Mouse (Mus musculus) testis, postnatal 14 days (tissue): ENCODE results near the gene Tex29.
"Not testable (repeated sequence)": the region's sequence is repeated elsewhere in the genome, so short reads cannot be mapped to it uniquely, and the experiment has no call there.

ENCODE experiments used
- DNase-seq: peaks from one replicate; pipeline ENCODE4 v3.0.0; 2021; ENCODE audit warnings: low spot score

The Tex29 gene

DNA sequence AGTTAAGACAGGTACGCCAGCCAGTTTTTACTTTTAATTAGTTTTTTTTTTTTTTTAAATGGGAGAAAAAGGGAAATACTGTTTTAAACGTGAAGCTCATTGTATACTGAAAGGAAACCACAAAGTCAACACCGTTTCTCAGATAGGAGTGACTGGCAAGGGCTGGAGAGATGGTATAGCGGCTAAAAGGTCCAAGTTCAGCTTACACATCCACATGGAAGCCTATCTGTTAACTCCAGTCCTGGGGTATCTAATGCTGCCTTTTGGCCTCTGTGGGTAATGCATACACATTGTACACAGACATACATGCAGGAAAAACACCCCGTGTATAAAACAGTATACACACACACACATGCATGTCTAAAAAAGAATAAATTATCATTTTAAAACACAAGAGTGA lies 8.3 kb upstream of the Tex29 start:
- no peak for DNase-seq

DNA sequence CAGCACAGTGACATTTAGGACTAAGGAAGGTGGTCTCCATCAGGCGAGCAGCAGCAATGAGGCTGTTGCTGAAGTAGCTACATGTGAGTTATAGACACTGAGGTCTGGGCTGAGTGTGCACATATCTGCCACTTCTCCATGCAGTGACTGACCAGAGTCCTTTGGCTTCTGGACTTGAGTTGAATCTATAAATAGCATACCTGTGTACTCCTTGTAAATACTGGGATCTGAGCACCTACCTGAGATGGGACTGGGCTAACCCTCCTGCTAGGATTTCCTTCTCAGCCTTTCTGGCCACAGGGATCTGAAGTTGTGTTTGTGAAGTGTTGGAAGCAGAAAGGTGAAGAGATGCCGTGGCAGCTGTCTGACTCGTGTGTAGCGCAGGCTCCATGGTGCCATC lies 7.1 kb upstream of the Tex29 start:
- DNase-seq: no peak

DNA sequence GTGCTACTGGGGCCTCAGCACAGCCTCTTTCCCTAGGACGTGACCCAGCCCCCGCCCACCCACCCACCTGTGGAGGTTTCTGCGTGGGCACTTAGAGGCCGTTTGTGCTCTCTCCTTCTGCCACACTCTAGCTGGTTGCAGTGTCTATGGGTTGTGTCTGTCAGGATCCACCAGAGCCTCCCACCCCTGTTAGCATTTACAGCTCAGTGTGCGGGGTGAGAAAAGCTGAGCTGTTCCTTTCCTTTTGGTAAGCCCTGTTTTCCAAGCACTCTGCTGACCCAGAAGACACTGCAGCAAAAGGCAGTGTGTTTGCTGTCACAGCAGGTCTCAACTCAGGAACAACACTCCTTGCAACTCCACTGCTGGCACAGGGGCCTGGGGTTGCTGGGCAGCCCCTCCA lies 6.1 kb upstream of the Tex29 start:
- DNase-seq: no peak

DNA sequence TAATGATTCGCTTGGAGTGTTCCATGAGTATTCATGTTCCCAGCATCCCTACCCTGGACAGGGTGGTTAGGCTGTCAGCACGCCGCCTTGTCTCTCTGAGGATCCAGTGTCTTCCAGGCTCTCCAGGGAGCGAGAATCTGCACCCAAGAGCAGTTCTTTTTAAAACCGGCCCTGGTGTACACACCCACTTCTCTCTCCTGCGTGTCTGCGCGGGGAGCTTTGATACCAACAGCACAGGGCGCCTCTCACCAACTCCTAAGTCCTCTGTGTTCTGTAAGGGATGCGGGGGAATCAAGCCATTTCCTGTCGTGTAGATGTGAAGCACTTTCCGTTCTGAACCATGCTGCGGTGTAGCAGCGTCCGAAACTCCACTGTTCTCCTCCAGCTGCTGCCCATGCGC lies 5.6 kb upstream of the Tex29 start:
- no peak for DNase-seq

- no peak for DNase-seq
Observed at GRCm38 (mm10) chr8:11841571-11841970, 1.3 kb downstream of the Tex29 start.

- DNase-seq: no peak
Observed at GRCm38 (mm10) chr8:11842757-11843156, 2.5 kb downstream of the Tex29 start.

GRCm38 (mm10) chr8:11843677-11844315 lies 3.5 kb downstream of the Tex29 start:
- no peak for DNase-seq

GRCm38 (mm10) chr8:11844316-11844685 lies 4.0 kb downstream of the Tex29 start:
- DNase-seq: no peak

DNA sequence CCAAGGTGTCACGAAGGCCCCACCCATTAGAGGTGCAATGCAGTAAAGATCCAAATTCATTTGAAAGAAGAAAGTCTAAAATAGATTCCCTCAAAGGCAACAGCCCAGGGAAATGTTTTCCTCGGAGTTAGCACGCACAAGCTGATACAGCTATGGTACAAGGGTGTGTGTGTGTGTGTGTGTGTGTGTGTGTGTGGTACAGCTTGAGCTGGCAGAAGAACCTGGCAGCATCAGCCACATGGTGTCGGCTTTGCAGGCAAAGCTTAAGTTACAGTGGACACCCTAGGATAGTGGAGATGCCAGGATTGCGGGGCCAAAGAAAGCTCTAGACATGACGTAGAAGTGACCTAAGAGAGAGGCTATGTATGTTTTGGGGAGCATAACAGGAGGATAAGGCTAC lies 6.5 kb downstream of the Tex29 start:
- no peak for DNase-seq

DNA sequence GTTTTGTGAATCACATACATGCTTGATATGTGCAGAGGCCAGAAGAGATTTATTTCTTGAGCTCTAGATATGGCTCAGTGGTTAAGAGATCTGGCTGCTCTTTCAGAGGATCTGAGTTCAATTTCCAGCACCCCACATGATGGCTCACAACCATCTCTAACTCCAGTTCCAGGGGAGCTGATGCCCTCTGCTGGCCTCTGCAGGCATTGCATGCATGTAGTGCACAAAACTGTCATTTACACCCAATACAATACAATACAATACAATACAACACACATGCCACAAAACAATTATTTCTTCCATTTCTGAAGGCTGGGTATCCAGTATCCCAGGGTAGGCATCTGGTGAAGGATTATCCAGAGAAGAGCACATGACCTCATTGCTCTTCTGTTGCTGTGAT lies 27.6 kb downstream of the Tex29 start:
- no peak for DNase-seq

- DNase-seq: not testable (repeated sequence)
Observed at GRCm38 (mm10) chr8:11874227-11874626, 34.0 kb downstream of the Tex29 start.

GRCm38 (mm10) chr8:11884646-11885045 lies 44.4 kb downstream of the Tex29 start:
- DNase-seq: no peak

GRCm38 (mm10) chr8:11885881-11886699 lies 45.8 kb downstream of the Tex29 start:
- DNase-seq: no peak

DNA sequence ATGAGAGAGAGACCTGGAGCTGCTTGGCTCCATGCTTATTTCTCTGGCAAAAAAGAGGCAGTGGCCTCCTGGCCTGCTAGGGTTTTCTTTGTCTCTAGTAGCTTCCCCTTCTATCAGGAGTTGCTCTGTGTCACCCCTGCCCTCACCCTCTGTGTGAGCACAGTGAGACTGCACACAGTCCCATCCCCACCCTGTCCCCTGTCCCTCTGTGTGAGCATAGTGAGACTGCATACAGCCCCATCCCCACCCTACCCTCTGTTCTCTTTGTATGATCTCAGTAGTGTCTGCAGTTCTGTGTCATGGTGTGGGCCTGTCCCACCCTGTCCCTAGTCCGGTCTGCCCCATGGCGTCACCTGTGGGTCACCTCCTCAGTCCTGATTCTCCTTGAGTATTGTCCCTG lies 46.5 kb downstream of the Tex29 start:
- no peak for DNase-seq

DNA sequence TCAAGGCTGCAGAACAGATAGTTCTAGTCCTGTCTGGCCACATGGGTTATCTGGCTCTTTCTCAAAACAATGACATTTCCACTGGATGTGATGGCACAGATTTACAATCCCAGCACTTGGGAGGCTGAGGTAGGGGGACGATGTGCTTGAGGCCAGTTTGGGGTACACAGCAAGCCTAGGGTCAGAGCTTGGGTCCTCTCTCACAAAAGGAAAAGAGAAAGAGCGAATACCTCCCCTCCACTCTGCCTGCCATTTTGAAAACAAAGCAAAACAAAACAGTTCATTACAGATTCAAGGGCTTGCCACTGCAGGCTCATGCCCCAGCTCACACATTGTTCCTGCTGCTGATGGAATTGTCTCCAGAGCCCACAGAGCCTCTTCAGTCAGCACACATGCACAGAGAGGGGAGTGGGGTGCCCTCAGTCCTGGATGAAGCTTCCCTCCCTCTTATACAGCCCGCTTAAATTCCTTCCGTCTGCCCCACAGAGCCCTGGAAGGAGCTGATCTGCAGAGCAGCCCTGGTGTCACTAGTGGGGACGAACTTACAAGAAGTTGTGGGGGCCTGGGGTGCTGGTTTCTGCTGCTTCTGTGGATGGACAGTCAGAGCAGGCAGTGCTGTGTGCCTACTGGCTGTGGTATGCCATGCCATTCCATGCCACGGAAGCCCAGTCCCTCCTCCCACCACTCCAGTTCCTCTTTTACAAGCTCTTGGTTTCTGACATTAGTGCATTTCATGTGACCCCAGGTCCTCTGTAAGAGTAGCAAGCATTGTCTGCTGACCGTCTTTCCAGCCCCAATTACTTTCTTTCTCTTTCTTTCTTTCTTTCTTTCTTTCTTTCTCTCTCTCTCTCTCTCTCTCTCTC lies 49.1 kb downstream of the Tex29 start:
- DNase-seq: no peak

- DNase-seq: no peak
Observed at GRCm38 (mm10) chr8:11892756-11893155, 52.5 kb downstream of the Tex29 start.

- no peak for DNase-seq
Observed at GRCm38 (mm10) chr8:11896022-11896662, 55.9 kb downstream of the Tex29 start.

- DNase-seq: no peak
Observed at GRCm38 (mm10) chr8:11896677-11897076, 56.4 kb downstream of the Tex29 start.

DNA sequence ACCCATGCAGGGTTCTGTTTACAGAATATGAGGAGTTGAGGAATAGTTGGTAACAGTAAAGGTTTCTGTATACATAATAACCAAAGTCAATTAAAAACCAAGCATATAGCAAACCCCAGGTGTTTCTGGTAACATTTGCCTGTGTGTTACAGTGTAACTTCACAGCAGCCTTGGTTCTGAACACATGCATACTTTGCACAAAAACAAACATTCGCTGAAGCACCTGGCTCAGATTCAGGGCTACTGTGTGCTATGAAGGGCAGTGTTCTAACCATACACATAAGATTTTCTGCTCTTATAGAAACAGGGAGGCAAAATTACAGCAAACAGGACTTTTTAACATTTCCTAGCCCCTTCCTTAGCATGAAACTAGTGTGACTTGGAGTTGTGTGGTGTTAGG lies 58.5 kb downstream of the Tex29 start:
- DNase-seq: no peak
